Mouse (Mus musculus) ES-Bruce4 (cell line): ENCODE measurements at regions not wholly inside any gene's neighbourhood (a gene's known extent, or its start where the extent isn't known, plus 50 kb on each side); places are given as distances from the start of the nearest gene placed in this dataset.

Source experiments
- CTCF ChIP-seq: IDR thresholded peaks from one replicate; pipeline ENCODE4 v1.8.1; 2011; ENCODE audit warnings: low read depth, low read length
- EP300 ChIP-seq: IDR thresholded peaks from 2 replicates; pipeline ENCODE4 v1.6.1; 2011; ENCODE audit warnings: low read depth, low read length; ENCODE audit not compliant: insufficient read depth
- POLR2A ChIP-seq: IDR thresholded peaks from one replicate; pipeline ENCODE4 v1.8.1; 2011; ENCODE audit warnings: low read length; ENCODE audit not compliant: insufficient read depth

- TF ChIP-seq CTCF (no peak), POLR2A (no peak), EP300 (no peak)
These were observed 600.2 kb upstream of the A1bg start for GRCm38 (mm10) chr15:61523036-61523435.
